Mouse (Mus musculus) thymus, adult 18-20 months (tissue): Measurements from ENCODE around the gene Akr1b3.

Experiments
- DNase-seq, 2 experiments: peaks; one replicate each; pipeline ENCODE4 v3.0.0; 2022; ENCODE audit warnings: mixed read lengths in 2 of 2

Akr1b3 gene

GRCm38 (mm10) chr6:34322121-34322520 is 4.8 kb upstream of the Akr1b3 start:
- DNase-seq = no peak

DNA sequence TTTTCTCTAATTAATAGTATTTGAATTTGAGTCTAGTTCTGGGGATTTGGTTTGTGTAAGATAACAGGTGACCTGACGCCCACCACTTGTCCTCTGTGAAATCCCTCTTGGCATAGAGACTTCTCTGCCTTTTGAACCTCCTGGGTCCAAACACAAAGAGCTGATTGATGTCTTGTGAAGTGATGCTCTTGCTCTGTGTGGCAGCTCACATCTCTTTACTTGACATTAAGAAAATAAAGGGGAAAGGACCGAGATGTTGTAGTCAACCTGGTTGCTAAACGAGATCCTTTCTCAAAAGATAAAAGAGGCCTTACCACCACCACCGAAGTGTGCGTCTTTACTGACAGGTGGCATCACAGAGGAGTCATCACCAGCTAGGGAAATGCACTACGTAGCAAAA is 1.4 kb upstream of the Akr1b3 start:
- no peak for DNase-seq

DNA sequence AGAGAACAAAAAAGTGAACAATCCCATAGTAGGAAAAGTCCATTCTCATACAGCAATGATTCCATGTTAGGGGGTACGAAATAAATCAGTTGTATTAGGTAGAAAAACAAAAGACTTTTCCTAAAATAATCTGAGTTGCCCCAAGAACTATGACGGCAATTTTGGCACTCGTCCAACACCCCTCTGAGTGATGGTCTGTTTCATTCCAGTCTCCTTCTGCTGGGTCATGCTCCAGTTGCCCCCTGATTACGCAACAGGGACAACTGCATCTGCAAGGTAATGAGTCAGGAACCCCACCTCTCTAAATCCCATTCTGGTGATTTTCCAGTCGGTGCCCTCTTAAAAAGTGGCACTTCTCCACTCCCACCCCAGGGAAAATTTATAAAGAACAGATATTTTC is 894 bp upstream of the Akr1b3 start:
- peak in 1 of 2 experiments; percentile 15 for DNase-seq

- no peak for DNase-seq
Measured at GRCm38 (mm10) chr6:34313921-34314320, 3.4 kb downstream of the Akr1b3 start.

GRCm38 (mm10) chr6:34313386-34313785 is 3.9 kb downstream of the Akr1b3 start:
- DNase-seq = no peak

DNA sequence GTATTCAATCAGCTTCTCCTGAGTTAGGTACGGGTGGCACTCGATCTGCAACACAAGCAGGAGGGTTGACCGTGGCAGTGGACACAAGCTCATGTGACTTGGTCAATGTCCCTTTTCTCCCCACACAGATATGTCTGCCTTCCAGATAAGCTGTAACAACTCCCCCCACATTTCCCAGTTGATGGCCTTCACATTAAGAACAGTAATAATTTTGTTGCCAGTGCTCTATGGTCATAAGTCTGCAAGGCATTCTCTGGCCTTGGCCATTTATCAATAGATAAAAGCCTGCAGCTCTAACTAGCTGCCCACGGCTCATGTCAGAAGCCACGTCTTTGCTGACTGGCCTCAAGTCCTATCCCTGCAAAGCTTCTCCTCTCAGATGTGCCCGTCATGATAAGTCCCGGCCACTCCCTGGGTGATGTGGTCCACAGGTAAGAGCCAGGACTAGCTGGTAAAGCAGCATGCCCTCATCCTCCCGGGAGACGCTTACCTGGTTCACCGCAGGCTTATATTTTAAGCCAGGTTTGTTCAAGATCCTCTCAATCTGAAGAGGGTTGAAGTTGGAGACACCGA is 7.2 kb downstream of the Akr1b3 start:
- DNase-seq = no peak

GRCm38 (mm10) chr6:34309526-34309925 is 7.8 kb downstream of the Akr1b3 start:
- DNase-seq = no peak

- DNase-seq = no peak
Measured at GRCm38 (mm10) chr6:34306797-34307196, 10.5 kb downstream of the Akr1b3 start.

DNA sequence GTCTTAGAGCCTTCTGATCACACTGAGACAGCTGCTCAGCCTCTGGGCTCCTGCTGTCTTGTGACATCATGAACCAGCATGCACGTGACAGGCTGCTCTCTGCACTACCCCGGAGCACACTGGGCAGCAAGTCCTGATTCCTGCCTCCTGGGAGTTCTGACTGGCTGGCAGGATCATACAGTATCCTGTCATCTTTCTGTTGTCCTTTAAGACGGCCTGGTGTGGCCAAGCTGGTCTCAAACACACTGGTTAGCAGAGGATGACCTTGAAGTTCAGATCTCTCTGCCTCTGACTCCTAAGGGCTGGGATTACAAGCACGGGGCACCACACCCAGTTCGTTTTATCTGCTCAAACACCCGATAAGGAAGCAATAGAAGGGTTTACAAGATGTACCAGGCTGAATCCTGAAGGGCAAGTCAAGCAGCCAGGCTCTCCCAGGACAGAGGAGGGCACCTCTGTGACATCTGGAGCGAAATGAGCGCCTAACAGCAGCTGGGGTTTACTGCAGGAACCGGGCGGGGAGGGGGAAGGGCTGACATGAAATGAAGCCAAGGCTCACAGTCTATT is 12.5 kb downstream of the Akr1b3 start:
- DNase-seq = no peak

GRCm38 (mm10) chr6:34297055-34297454 is 20.2 kb downstream of the Akr1b3 start:
- DNase-seq = no peak

DNA sequence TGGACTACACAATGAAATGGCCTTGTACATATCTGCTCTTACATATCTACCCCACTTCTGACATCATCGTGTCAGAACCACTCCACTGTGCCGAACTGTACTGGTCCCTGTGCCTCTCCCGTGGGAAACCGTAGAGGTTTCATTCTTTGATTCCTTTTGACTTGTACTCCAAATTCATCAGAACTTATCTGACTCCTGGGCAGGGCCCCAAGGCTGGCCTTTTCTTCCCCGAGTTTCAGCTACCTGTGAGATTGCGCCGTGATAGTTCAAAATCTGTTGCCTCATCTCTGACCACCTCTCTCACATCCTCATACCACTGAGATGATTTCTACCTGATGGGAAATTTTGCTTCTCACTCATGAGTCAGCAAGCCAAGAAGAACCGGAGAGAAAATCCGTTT is 21.8 kb downstream of the Akr1b3 start:
- DNase-seq = no peak

DNA sequence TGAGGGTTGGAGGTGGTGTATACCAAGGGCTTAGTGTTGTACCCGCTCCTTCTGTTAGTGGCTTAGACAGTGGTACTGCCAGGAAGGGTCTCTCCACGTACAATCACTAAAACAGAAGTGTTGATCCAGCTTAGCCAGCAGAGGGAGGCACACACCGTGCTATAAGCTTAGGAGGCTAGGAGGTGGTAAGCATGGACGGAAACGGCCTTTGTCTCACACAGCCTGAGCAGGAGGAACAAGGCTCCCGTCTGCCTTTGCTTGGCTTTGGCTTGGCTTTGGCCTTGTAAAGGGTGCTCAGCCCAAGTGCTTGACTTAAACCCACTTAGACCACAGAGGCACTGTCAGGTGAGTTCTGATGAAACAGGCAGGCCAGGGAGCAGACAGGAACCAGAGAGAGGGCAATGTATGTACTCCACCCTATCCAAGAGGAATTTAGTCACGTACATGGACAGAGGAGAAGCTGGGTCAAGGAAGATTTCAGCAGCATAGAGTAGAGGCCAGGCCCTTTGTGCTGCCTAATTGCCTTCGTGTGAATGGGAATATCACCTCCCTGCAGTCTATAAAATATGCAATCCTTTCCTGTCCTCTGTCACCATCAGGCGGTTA is 24.3 kb downstream of the Akr1b3 start:
- DNase-seq = peak; percentile 53 to 64

DNA sequence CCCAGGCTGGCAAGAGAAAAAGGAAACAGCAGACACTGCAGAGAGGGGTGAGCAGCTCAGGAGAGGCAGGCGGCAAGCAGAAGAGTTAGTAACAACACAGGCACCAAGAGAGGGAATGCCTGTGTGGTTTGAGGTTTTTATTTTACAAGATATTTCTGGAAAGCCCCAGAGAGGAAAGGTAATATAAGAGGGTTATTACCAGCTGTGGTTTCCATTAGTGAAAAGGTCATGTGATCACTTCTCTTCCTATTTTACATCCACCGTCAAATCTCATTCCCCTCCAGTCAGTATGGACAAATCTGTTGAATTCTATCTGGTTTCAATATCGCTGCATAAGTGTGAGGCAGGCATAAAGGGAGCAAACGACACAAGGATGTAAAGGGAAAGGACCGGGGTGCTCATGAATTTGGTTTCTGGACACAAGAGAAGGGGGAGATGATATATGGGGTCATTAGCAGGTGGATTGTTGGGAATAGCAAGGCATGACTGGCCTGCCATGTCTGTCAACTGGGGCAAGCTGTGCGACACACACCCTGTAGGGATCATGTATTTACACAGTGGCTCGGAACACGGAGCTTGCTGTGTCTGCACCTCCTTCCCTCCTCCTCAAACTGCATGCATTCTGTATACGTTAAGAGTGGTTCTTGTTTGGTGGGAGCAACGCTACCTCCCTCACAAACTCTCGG is 24.9 kb downstream of the Akr1b3 start:
- DNase-seq = no peak

DNA sequence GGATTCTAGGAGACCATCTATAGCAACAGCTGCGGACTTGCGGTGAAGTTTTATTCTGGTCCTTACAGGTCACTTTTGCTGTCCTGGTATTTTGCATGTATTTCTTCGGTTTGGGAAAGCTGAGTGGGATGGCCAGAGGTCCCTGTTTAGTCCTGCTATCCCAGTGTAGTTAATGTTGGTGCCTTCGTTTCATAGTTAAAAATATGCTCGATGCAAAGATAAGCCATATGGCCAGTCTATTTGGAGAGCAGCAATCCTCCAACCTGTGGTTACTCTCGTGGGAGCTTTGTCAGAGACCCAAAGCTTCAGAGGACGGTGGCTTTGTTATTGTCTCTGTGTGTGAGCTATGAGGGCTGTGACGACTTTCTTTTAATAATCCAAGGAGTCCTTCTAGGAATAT is 26.6 kb downstream of the Akr1b3 start:
- DNase-seq = no peak

- no peak for DNase-seq
Measured at GRCm38 (mm10) chr6:34290091-34290490, 27.2 kb downstream of the Akr1b3 start.

DNA sequence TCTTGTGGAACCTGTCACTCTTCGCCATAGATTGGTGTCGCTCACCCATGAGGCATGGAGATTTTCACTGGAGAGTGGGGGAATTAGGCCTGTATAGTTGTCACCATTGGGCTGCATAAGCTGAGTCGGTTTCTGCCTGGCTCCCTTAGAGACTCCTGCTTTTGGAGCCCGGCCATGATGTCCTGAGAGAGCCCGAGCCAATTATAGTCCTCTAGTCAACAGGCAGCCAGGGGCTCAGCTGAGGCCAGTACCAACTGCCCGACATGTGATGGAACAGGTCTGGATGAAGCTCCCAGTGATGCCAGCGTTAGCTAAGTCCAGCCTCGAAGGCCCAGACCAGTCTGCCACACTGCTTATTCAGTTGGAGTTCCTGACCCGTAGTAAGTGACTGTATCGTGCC is 29.2 kb downstream of the Akr1b3 start:
- DNase-seq = no peak

GRCm38 (mm10) chr6:34286841-34287240 is 30.4 kb downstream of the Akr1b3 start:
- DNase-seq = no peak

DNA sequence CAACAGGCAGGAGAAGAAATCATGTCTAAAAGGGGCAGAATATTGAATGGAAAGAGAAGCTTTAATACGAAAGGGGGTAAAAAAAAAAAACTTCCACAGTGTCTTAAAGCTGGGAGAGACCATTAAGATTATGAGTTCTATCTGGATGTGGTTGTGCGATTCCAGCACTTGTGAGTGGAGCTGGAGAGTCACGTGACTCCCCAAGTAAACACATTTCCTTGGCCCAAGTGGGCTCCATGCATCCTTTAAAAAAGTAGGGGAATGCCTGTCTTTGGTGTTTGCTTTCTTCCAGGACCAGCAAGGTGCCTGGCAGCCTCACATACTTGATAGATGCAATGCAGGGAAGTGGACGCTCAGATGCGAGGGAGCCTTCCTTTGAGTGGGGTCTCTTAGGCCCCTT is 38.9 kb downstream of the Akr1b3 start:
- no peak for DNase-seq

DNA sequence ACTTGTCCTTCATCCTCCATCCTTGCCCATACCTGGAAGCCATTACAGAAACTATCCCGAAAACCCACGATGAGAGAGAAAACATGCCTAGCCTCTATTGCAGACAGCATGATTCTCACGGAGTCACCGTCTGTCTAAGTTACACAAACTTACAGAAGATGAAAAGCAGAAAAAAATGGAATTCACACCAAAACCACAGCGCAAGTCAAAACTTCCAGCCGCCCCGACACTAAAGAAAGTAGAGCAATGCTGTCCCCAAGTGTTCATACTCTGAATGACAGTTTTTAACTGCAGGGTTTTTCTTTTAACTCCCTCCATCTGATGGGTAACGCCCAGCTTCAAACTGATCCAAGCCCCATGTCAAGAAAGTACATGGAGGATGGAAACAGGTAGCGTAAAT is 39.6 kb downstream of the Akr1b3 start:
- peak in 1 of 2 experiments; percentile 17 for DNase-seq

DNA sequence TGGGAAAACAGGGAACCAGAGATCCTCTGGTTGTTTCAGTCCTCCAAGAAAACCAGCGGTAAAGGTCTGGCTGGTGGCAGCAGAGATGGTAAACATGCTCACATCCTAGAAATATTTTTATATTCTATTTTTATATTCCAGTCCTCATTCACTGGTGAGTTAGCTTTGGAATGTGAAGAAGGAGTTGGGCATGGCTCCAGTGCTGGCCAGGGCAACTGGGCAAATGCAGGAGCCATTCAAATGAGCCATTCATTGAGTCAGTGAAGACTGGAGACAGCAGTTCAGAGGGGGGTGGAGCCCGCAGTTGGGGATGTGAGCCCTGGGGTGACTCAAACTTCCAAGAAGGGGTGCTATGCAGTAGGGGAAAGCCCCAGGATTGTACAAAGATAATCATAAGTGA is 42.9 kb downstream of the Akr1b3 start:
- DNase-seq = no peak

DNA sequence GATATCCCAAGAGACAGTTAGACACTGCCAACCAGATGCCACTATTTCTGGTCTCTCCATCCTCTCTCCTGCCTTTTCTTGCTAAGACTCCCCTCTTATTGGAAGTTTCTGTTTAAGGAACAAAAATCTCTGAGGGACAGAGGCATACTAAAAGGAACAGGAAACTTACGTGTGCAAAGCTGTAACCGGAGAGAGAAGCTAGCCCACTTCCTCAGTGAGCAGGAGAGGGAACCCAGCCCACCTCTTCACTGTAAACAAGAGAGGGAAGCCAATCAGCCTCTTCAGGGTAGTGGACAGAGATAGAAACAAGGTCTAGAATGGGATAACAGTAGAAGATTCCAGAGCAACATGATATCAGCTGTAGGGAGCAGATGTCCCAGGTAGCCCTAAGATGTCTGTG is 44.2 kb downstream of the Akr1b3 start:
- no peak for DNase-seq

DNA sequence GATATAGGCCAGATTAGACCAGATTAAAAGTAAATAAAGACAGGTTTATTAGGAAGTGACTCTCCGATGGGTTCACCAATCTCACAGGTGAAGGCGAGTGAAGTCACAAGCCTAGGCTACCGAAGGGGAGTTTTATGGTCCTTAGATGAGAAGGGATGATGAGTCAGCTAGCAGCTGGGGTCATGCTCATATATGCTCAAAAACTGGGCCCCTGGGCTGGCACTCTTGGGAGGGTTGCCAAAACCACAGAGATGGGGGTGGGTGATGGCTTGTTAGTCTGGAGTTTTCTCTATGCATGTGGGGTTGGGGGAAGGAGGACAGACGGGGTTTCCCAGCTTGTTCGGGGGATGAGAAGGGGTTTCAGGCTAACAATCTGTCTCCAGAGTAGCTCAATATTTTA is 44.8 kb downstream of the Akr1b3 start:
- DNase-seq = no peak

DNA sequence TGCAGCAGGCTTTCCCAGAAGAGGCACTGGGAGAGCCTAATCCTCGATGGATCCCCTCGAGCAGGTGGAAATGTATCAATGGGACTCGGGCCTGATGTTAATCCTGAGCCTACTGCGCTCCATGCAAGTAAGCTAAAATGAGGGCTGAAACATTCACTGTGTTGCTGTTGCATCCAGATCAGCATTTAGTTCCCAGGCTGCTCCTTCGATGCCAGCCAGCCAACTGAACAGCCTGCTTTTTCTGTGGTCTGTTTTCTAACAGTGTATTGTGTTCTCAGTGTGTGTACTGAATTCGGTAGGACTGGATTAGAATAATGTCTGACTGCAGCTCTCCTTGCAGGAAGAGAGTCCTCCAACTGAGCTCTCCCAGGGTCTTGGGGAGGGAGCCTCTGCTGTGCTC is 46.6 kb downstream of the Akr1b3 start:
- DNase-seq = no peak

DNA sequence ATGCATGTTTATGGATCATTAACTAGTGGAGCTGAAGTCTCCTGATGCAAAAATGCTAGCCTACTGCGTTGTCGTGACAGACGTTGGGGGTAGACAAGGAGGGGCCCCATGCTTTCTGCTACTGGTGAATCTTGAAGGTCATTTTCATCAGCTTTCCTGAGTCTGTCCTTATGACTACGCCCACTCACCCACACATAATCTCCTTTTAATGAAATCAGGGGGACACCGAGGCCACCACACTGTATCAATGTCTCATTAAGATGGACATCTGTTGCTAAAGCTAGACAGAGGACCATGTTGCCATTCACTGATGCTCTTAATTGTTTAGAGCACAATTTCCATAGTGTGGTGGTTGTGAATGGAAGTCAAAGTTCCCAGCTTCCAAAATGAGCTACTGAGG is 58.7 kb downstream of the Akr1b3 start:
- DNase-seq = no peak
